Mouse (Mus musculus) stomach, embryonic 15.5 days (tissue): Measurements from ENCODE around the gene Tmcc1. TPM values are rescaled to one million over a fixed set of nuclear protein-coding genes. Genes with fewer than 3 reads are reported as not detected.
"Not testable (repeated sequence)": the region's sequence is repeated elsewhere in the genome, so short reads cannot be mapped to it uniquely, and the experiment has no call there.

Experiments used
- ATAC-seq: fragments of 200-750 bp; cut with Nextera tagmentation; 2 replicates; pipeline ENCODE4 v1.8.0; 2017; ENCODE audit warnings: low read depth, moderate number of reproducible peaks, moderate TSS enrichment; ENCODE audit not compliant: insufficient read depth, low FRiP score
- H3K27ac ChIP-seq: fragments of 300-500 bp; sonication (generic); 2 replicates; pipeline ENCODE4 v1.5.1; 2015; ENCODE audit warnings: mild to moderate bottlenecking, inconsistent platforms
- H3K27me3 ChIP-seq: fragments of 300-500 bp; sonication (generic); replicated peaks from 2 replicates; pipeline ENCODE4 v1.6.1; 2015; ENCODE audit warnings: inconsistent platforms
- H3K36me3 ChIP-seq: fragments of 300-500 bp; sonication (generic); 2 replicates; pipeline ENCODE4 v1.6.1; 2015; ENCODE audit warnings: inconsistent platforms
- H3K4me1 ChIP-seq: fragments of 300-500 bp; sonication (generic); 2 replicates; pipeline ENCODE4 v1.6.1; 2015; ENCODE audit warnings: inconsistent platforms
- H3K4me2 ChIP-seq: fragments of 300-500 bp; sonication (generic); 2 replicates; pipeline ENCODE4 v1.6.1; 2015; ENCODE audit warnings: mild to moderate bottlenecking, inconsistent platforms
- H3K4me3 ChIP-seq: fragments of 300-500 bp; sonication (generic); replicated peaks from 2 replicates; pipeline ENCODE4 v1.5.1; 2015; ENCODE audit warnings: inconsistent platforms
- H3K9ac ChIP-seq: fragments of 300-500 bp; sonication (generic); 2 replicates; pipeline ENCODE4 v1.6.1; 2015; ENCODE audit warnings: inconsistent platforms
- H3K9me3 ChIP-seq: fragments of 300-500 bp; sonication (generic); 2 replicates; pipeline ENCODE4 v1.6.1; 2016; ENCODE audit warnings: inconsistent platforms
- WGBS: fragments of 180-500 bp; shearing (Covaris S2); methylation state at CpG from one replicate; pipeline ENCODE4 v1.1.7; 2015; 5-methylcytosine and 5-hydroxymethylcytosine counted together
- polyA plus RNA-seq: library from polyadenylated mRNA; unstranded; fragments of >200 nt; fragmentation: Nextera tagmentation; extraction: Ambion mirVana; gene quantifications from 2 replicates; pipeline ENCODE4 v1.2.1, GENCODE M21; 2015

Tmcc1 gene
- polyA plus RNA-seq = 13.6 and 19.1 TPM in 2 replicates

GRCm38 (mm10) chr6:116193394-116194393 lies at the start of gene Tmcc1:
Tmcc1 (minus strand) TSS chr6:116193486.
- Histone ChIP-seq H3K4me1 (peaks cover 10% of the 10 kb centered on the region; the same call in 1 of the 2 replicates), H3K4me2 (peak within 1 kb of the TSS; percentile 83), H3K27me3 (no peaks in the 10 kb centered on the region), H3K27ac (peak within 1 kb of the TSS; percentile 85), H3K4me3 (peak within 1 kb of the TSS; percentile 95), H3K9ac (peak within 1 kb of the TSS; percentile 87), H3K9me3 (no peaks in the 10 kb centered on the region), H3K36me3 (no peaks in the 10 kb centered on the region)
- 1% methylated on average over 63 of the region's 68 CpGs for WGBS
- peak; percentile 93 for ATAC-seq

DNA sequence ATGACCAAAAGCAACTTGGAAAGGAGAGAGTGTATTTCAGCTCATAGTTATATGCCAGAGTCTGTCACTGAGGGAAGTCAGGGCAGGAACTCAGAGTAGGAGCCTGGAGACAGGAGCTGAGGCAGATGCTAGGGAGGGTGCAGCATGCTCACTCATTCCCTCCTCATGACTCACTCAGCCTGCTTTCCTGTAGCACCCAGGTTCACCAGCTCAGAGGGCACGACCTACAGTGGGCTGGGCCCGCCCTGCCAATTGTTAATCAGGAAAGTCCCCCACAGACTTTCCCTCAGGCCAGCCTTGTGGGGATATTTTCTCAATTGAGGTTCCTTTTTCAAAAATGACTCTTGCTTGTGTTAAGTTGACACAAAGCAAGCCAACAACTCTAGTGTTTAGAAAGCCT lies 47.1 kb upstream of the Tmcc1 start:
- WGBS = 70% methylated on average over 2 of the region's 2 CpGs
- no peaks in the 10 kb centered on the region for H3K4me1 ChIP-seq
- H3K9me3 ChIP-seq = no peaks in the 10 kb centered on the region
- no peaks in the 10 kb centered on the region for H3K27me3 ChIP-seq
- ATAC-seq = no peak
- no peak overlapping the region for H3K27ac ChIP-seq
- no peak overlapping the region for H3K9ac ChIP-seq
- no peak overlapping the region for H3K4me2 ChIP-seq
- H3K36me3 ChIP-seq = peaks cover 21% of the 10 kb centered on the region
- no peak overlapping the region for H3K4me3 ChIP-seq

GRCm38 (mm10) chr6:116238083-116238482 lies 44.8 kb upstream of the Tmcc1 start:
- Histone ChIP-seq H3K27ac (no peak overlapping the region), H3K9me3 (no peaks in the 10 kb centered on the region), H3K4me1 (no peaks in the 10 kb centered on the region), H3K36me3 (peaks cover 14% of the 10 kb centered on the region), H3K27me3 (no peaks in the 10 kb centered on the region), H3K9ac (no peak overlapping the region), H3K4me2 (no peak overlapping the region), H3K4me3 (no peak overlapping the region)
- 92% methylated on average over 5 of the region's 5 CpGs for WGBS
- no peak for ATAC-seq

GRCm38 (mm10) chr6:116235336-116235735 lies 42.0 kb upstream of the Tmcc1 start:
- H3K36me3 ChIP-seq = peaks cover 21% of the 10 kb centered on the region
- H3K4me2 ChIP-seq = no peak overlapping the region
- no peak overlapping the region for H3K27ac ChIP-seq
- H3K9ac ChIP-seq = no peak overlapping the region
- no peaks in the 10 kb centered on the region for H3K27me3 ChIP-seq
- no peaks in the 10 kb centered on the region for H3K9me3 ChIP-seq
- H3K4me3 ChIP-seq = no peak overlapping the region
- no peak for ATAC-seq
- no peaks in the 10 kb centered on the region for H3K4me1 ChIP-seq
- WGBS = 91% methylated on average over 5 of the region's 5 CpGs

DNA sequence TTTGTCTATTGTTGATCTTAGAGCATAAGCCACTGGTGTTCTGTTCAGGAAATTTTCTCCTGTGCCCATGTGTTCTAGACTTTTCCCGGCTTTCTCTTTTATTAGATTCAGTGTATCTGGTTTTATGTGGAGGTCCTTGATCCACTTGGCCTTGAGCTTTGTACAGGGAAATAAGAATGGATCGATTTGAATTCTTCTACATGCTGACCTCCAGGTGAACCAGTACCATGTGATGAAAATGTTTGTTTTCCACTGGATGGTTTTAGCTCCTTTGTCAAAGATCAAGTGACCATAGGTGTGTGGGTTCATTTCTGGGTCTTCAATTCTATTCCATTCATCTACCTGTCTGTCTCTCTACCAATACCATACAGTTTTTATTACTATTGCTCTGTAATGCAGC lies 41.5 kb upstream of the Tmcc1 start:
- not testable (repeated sequence) for H3K4me3 ChIP-seq, ATAC-seq

DNA sequence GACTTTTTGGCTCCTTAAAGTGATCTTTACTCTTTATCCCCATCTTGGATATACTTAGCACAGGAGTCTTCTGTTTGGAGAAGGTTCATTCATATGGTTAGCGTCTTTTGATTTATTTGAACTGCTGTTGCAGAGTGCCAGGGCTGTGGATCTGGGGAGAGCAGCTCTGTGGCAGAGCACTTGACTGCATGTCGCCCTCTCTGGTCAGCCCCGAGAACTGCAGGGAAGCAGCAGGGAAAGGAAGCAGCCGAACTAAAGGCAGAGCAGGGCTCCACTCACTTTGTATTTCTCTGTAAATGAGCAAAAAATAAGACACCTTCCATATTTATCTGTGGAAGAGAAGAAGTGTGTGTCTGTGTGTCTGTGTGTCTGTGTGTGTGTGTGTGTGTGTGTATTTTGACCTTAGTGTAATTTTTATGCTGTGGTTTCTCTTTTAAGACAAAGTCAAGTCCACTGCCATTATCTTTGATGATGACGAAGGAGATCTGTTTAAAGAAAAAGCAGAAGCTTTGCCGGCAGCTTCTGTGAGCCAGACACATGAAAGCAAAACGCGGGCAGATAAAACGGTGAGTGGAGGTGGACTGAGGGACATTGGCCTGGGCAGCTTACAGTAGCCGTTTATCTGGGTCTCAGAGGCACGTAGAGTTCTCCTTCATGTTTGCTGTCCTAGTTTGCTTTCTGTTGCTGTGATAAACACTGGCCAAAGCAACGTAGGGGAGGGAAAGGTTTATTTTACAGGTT lies 35.7 kb upstream of the Tmcc1 start:
- no peak overlapping the region for H3K4me2 ChIP-seq
- H3K27ac ChIP-seq = no peak overlapping the region
- H3K36me3 ChIP-seq = peaks cover 32% of the 10 kb centered on the region
- no peak overlapping the region for H3K4me3 ChIP-seq
- ATAC-seq = no peak
- H3K9me3 ChIP-seq = no peaks in the 10 kb centered on the region
- no peaks in the 10 kb centered on the region for H3K4me1 ChIP-seq
- WGBS = 61% methylated on average over 12 of the region's 12 CpGs
- no peaks in the 10 kb centered on the region for H3K27me3 ChIP-seq
- no peak overlapping the region for H3K9ac ChIP-seq

More for the DNA sequence above, 41.5 kb upstream of the Tmcc1 start:
- peaks cover 18% of the 10 kb centered on the region for H3K36me3 ChIP-seq
- not testable (repeated sequence) for H3K9ac ChIP-seq, H3K27me3 ChIP-seq, H3K4me1 ChIP-seq, H3K9me3 ChIP-seq, H3K4me2 ChIP-seq, H3K27ac ChIP-seq
- 89% methylated on average over 2 of the region's 2 CpGs for WGBS

GRCm38 (mm10) chr6:116227767-116228166 lies 34.5 kb upstream of the Tmcc1 start:
- H3K4me2 ChIP-seq = no peak overlapping the region
- H3K4me3 ChIP-seq = no peak overlapping the region
- WGBS = 78% methylated on average over 11 of the region's 11 CpGs
- no peak overlapping the region for H3K27ac ChIP-seq
- no peak for ATAC-seq
- H3K9me3 ChIP-seq = no peaks in the 10 kb centered on the region
- no peaks in the 10 kb centered on the region for H3K27me3 ChIP-seq
- H3K36me3 ChIP-seq = peaks cover 34% of the 10 kb centered on the region
- H3K4me1 ChIP-seq = no peaks in the 10 kb centered on the region
- no peak overlapping the region for H3K9ac ChIP-seq

DNA sequence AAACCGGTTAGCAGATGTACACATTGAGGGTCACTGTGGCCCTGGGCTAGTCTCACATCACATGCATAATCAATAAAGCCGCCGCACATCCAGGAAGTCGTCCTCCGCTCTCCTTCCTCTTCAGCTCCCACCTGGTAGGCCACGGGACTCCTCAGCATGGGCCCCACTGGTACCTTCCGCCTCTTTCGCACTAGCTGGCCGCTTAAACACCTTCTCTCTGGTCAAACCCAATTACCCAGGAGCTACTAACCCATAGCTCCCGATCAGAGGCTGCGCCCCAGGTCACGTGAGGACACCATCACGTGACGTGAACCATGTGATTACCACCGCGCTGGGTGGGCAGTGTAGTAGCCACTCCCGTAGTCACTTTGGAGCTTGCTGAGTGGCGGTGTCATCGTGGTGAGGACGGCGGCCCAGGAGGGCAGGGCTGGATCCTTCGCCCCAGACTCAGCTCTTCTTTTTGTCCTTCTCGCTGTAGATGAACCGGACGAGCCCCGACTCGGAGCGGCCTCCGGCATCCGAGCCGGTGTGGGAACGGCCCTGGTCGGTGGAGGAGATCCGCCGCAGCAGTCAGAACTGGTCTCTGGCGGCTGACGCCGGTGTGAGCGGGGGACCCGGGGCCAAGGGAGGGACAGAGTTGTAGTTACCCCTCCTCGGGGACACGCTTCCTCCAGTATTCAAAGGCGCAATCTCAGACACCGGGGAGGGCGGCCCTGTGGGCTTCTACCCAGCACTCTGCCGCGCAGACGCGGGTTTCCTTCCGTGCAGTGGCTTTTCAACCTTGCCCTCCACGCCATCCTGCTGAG lies 14.6 kb upstream of the Tmcc1 start, which contains the start of gene Washc2:
Washc2 (plus strand) TSS at position 310 of the 806 bp plus-strand sequence.
- peak; percentile 97 for ATAC-seq
- no peaks in the 10 kb centered on the region for H3K27me3 ChIP-seq
- no peaks in the 10 kb centered on the region for H3K9me3 ChIP-seq
- peak within 1 kb of the TSS; percentile 89 for H3K4me3 ChIP-seq
- H3K4me2 ChIP-seq = peak within 1 kb of the TSS; percentile 92
- under 1% methylated on average over 51 of the region's 51 CpGs for WGBS
- peaks cover 12% of the 10 kb centered on the region for H3K4me1 ChIP-seq
- 0 out of 2 replicates have a peak, but pooled peaks cover 8% of the 10 kb centered on the region for H3K36me3 ChIP-seq
- H3K27ac ChIP-seq = peak within 1 kb of the TSS; percentile 65
- H3K9ac ChIP-seq = peak within 1 kb of the TSS; percentile 69

DNA sequence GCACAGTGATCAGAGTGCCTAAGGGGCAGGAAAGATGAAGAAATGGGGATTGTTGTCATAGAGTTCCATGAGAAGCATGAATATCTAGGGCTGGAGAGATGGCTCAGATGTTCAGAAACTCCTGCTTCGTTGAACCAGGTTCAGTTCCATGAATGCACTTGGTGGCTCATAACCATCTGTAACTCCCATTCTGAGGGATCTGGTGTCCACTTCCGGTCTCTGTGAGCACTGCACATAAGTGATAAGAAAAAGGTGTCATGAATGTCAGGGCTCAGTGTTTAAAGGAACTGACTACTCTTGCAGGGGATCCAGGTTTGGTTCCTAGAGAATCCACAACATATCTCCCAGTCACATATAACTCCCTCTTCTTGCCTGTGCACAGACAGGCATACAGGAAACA lies 6.4 kb upstream of the Tmcc1 start:
- Histone ChIP-seq H3K27ac (no peak overlapping the region), H3K27me3 (no peaks in the 10 kb centered on the region), H3K9ac (no peak overlapping the region), H3K9me3 (no peaks in the 10 kb centered on the region), H3K4me1 (no peaks in the 10 kb centered on the region), H3K4me3 (no peak overlapping the region), H3K4me2 (no peak overlapping the region), H3K36me3 (no peaks in the 10 kb centered on the region)
- no peak for ATAC-seq
- 65% methylated on average over 2 of the region's 2 CpGs for WGBS

- Histone ChIP-seq H3K36me3 (no peaks in the 10 kb centered on the region), H3K4me3 (no peak overlapping the region), H3K4me2 (no peak overlapping the region), H3K9me3 (no peaks in the 10 kb centered on the region), H3K27ac (no peak overlapping the region), H3K4me1 (no peaks in the 10 kb centered on the region), H3K9ac (no peak overlapping the region), H3K27me3 (no peaks in the 10 kb centered on the region)
- WGBS = 35% methylated on average over 3 of the region's 3 CpGs
- no peak; the same call in 1 of the 2 replicates for ATAC-seq
Observed at GRCm38 (mm10) chr6:116198173-116198572, 4.9 kb upstream of the Tmcc1 start.

DNA sequence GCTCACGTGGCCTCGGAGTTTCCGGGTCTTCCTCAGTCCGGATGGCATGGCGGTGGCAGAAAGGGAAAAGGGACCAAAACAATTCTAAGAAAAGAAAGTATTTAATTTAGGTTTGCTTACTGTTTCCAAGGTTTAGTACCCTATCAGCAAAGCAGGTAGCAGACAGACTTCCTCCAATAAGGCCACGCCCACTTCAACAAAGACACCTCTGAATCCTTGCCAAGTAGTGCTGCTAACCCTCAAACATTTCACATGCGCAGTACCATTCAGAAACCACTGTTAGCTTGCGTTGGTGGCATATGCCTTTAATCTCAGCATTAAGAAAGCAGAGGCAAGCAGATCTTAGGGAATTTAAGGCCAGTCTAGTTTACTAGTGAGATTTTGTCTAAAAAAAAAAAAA lies 2.5 kb upstream of the Tmcc1 start:
- WGBS = 62% methylated on average over 8 of the region's 8 CpGs
- no peak overlapping the region for H3K9ac ChIP-seq
- H3K4me2 ChIP-seq = no peak overlapping the region
- H3K4me1 ChIP-seq = peaks cover 7% of the 10 kb centered on the region; the same call in 1 of the 2 replicates
- no peak overlapping the region for H3K4me3 ChIP-seq
- H3K27me3 ChIP-seq = no peaks in the 10 kb centered on the region
- H3K9me3 ChIP-seq = no peaks in the 10 kb centered on the region
- H3K36me3 ChIP-seq = no peaks in the 10 kb centered on the region
- no peak overlapping the region for H3K27ac ChIP-seq
- ATAC-seq = no peak
